Mouse (Mus musculus): ENCODE data around the gene Arhgap31.

The Arhgap31 gene

GRCm38 (mm10) chr16:38596099-38596498, 117.0 kb downstream of the Arhgap31 start:
- no peak for DNase-seq

- no peak for DNase-seq
Observed at GRCm38 (mm10) chr16:38594435-38594834, 118.6 kb downstream of the Arhgap31 start.

- no peak for DNase-seq
Observed at GRCm38 (mm10) chr16:38592946-38593345, 120.1 kb downstream of the Arhgap31 start.

GRCm38 (mm10) chr16:38592026-38592678, 120.9 kb downstream of the Arhgap31 start:
- DNase-seq: peak; percentile 42

GRCm38 (mm10) chr16:38591506-38591905, 121.6 kb downstream of the Arhgap31 start:
- no peak for DNase-seq

GRCm38 (mm10) chr16:38587572-38587971, 125.5 kb downstream of the Arhgap31 start:
- DNase-seq: no peak

GRCm38 (mm10) chr16:38587163-38587562, 125.9 kb downstream of the Arhgap31 start:
- no peak for DNase-seq

- no peak for DNase-seq
Observed at GRCm38 (mm10) chr16:38585186-38585585, 127.9 kb downstream of the Arhgap31 start.

GRCm38 (mm10) chr16:38584761-38585160, 128.3 kb downstream of the Arhgap31 start:
- no peak for DNase-seq

- DNase-seq: no peak
Observed at GRCm38 (mm10) chr16:38571481-38571880, 141.6 kb downstream of the Arhgap31 start.

GRCm38 (mm10) chr16:38568192-38568591, 144.9 kb downstream of the Arhgap31 start:
- no peak for DNase-seq

- no peak for DNase-seq
Observed at GRCm38 (mm10) chr16:38563516-38563915, 149.6 kb downstream of the Arhgap31 start.

GRCm38 (mm10) chr16:38562968-38563327, 150.1 kb downstream of the Arhgap31 start:
- no peak for DNase-seq

GRCm38 (mm10) chr16:38562131-38562967, 150.7 kb downstream of the Arhgap31 start:
- peak; percentile 97 for DNase-seq

GRCm38 (mm10) chr16:38558221-38558748, 154.8 kb downstream of the Arhgap31 start, which contains the start of gene Tmem39a:
Tmem39a (plus strand) TSS chr16:38558698.
- DNase-seq: no peak

GRCm38 (mm10) chr16:38555988-38556387, 157.1 kb downstream of the Arhgap31 start:
- no peak for DNase-seq

GRCm38 (mm10) chr16:38549479-38550396, 163.3 kb downstream of the Arhgap31 start, which contains the start of gene Poglut1:
Poglut1 (minus strand) TSS chr16:38550258.
- DNase-seq: peak; percentile 90

All from retina, postnatal 1 day (tissue).